Mouse (Mus musculus): Measurements from ENCODE around the gene Tfap2a. TPM values are rescaled to one million over a fixed set of nuclear protein-coding genes. Genes with fewer than 3 reads are reported as not detected.

The Tfap2a gene
- polyA plus RNA-seq, 1 experiment from 2014 or later = 0.07 TPM

GRCm38 (mm10) chr13:40685790-40686189 is 52.4 kb downstream of the Tfap2a start:
- Histone ChIP-seq H3K4me2 (replicated peaks; ENCODE audit: low read depth) (no peak overlapping the region), H3K4me3 (ENCODE audit: low read depth, low read length) (no peak overlapping the region), H3K9me3 (ENCODE audit: control insufficient read depth) (no peaks in the 10 kb centered on the region), H3K4me1 (replicated peaks; ENCODE audit: control insufficient read depth, insufficient read depth, low read length) (no peaks in the 10 kb centered on the region), H3K27me3 (replicated peaks; ENCODE audit: control insufficient read depth, insufficient read depth, low read length) (no peaks in the 10 kb centered on the region), H3K27ac (ENCODE audit: low read depth, low read length) (no peak overlapping the region), H3K9ac (ENCODE audit: low read depth, low read length) (no peak overlapping the region), H3K36me3 (ENCODE audit: control insufficient read depth, insufficient read depth) (no peaks in the 10 kb centered on the region)
- ATAC-seq = no peak
- TF ChIP-seq CTCF (IDR thresholded peaks at IDR 0.05; ENCODE audit: low read depth) = no peak
- WGBS = 90% methylated on average over 3 of the region's 3 CpGs

- no peak overlapping the region for H3K4me3 ChIP-seq (ENCODE audit: low read depth, low read length)
These were observed 61.4 kb downstream of the Tfap2a start for GRCm38 (mm10) chr13:40676730-40677129.

More at GRCm38 (mm10) chr13:40676730-40677129, 61.4 kb downstream of the Tfap2a start:
- no peak for ATAC-seq
- H3K36me3 ChIP-seq (ENCODE audit: control insufficient read depth, insufficient read depth) = no peaks in the 10 kb centered on the region
- 0 out of 2 replicates have a peak overlapping the region, but pooled peaks have one; percentile 7 for H3K9ac ChIP-seq (ENCODE audit: low read depth, low read length)
- H3K4me2 ChIP-seq (replicated peaks; ENCODE audit: low read depth) = no peak overlapping the region
- H3K27ac ChIP-seq (ENCODE audit: low read depth, low read length) = no peak overlapping the region
- 34% methylated on average over 4 of the region's 4 CpGs for WGBS
- no peaks in the 10 kb centered on the region for H3K9me3 ChIP-seq (ENCODE audit: control insufficient read depth)
- no peak for TF ChIP-seq CTCF (IDR thresholded peaks at IDR 0.05; ENCODE audit: low read depth)
- no peaks in the 10 kb centered on the region for H3K27me3 ChIP-seq (replicated peaks; ENCODE audit: control insufficient read depth, insufficient read depth, low read length)
- no peaks in the 10 kb centered on the region for H3K4me1 ChIP-seq (replicated peaks; ENCODE audit: control insufficient read depth, insufficient read depth, low read length)

Other genes with a start within 250 kb of the Tfap2a start
- 20.2 and 20.5 TPM in 2 replicates for gene Gcnt2, start 121.4 kb upstream of the Tfap2a start, polyA plus RNA-seq (2015; fragmentation: Nextera tagmentation; extraction: Ambion mirVana)